Mouse (Mus musculus) cerebellum, postnatal 4 days (tissue): ENCODE data around the gene Hmcn2.
A peak's percentile ranks its signal among the peaks of the same experiment; 100 is the strongest.

Experiments
- DNase-seq, 2 experiments: peaks; one replicate each; pipeline ENCODE4 v3.0.0; 2022; ENCODE audit warnings: low spot score in 2 of 2, mixed read lengths in 1 of 2

Hmcn2 gene

DNA sequence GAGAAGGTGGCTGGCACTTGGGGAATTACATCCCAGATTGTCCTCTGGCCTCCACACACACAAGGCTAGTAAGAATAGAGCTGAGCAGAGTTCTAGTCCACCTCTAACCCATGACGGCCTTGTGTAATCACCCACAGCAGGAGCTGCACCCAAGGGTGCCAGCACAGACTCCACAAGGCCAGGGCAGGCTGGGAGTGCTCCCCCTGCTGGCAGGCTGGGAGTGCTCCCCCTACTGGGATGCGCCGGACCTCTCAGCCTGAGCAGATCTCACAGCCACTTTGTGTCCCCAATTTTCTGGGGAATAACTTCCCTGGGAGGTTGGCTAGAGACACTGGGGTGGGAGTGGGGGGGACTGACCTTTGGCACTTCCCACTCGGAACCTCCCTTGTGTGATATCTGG is 68.7 kb downstream of the Hmcn2 start:
- peak in 1 of 2 experiments; percentile 25 for DNase-seq

DNA sequence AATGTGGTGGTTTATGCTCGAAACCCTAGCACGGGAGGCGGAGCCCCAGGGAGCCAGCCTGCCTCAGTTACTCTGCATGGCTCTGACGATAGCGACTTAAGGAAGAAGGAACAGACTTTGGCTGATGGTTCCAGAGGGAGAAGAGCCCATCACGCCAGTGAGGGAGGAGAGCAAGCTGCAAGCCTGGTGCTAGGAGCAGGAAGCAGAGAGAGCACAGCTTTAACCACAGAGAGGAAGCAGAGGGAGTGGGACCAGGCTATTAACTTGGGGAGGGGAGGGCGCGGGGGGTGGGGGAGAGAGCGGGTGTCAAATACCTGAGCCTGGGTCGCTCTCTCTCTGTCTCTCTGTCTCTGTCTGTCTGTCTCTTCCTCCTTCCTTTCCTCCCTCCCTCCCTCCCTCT is 102.8 kb downstream of the Hmcn2 start:
- no peak for DNase-seq

DNA sequence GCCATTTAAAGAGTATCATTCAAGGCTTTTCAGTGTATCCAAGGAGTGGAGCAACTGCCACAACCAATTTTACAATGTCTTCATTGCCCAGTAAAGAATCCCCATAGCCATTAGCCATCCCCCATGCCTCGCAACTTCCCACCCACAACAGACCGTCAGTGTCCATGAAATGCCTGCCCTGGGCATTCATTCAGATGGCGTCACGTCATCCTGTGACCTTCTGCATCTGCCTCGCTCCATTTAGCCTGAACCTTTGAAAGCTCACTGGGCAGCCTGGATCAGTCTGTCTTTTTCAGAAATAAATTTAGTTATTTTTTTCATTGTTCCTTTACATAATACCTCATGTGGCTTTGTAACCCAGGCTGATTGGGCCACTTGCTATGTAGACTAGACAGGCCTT is 103.8 kb downstream of the Hmcn2 start:
- no peak for DNase-seq

DNA sequence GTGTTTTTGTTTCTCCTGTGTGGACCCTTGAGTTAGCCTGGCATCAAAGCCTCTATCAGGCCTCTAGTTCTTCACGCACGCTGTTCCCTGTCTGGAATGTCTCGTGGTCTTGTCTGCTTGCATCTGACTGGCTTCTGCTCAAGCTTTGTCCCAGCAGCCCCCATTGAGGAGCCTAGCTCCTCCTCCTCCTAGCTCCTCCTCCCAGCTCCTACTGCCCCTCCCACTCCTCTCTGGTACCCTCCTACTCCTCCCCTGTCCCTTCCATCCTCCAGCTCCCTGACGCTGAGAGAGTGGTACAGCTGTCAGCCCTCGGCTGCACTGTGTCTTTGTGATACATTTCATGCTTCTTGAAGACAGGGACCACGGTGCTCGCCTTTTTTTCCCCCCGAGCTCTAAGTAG is 104.4 kb downstream of the Hmcn2 start:
- no peak for DNase-seq

- no peak for DNase-seq
Observed at GRCm38 (mm10) chr2:31420914-31421313, 106.7 kb downstream of the Hmcn2 start.

GRCm38 (mm10) chr2:31422576-31422975 is 108.4 kb downstream of the Hmcn2 start:
- no peak for DNase-seq

DNA sequence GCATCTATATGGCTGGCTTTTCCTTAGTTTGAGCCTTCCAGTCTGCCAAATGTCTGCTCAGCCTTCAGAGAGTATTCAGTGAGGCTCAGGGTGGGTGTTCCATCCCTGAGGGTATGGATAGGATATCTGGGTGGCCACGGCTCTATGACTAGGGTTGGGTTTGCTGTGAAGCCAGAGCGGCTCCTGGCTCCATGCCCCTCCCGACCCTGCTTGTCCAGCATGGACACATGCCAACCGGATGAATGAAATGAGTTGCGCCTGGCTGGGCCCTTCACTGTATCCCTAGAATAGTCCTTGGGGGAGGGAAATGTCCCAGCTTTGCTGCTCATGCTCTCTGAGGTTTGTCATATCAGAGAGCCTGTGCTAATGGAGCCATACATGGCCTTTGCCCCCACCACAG is 117.3 kb downstream of the Hmcn2 start:
- DNase-seq, result peak in 1 of 2 experiments; percentile 54

DNA sequence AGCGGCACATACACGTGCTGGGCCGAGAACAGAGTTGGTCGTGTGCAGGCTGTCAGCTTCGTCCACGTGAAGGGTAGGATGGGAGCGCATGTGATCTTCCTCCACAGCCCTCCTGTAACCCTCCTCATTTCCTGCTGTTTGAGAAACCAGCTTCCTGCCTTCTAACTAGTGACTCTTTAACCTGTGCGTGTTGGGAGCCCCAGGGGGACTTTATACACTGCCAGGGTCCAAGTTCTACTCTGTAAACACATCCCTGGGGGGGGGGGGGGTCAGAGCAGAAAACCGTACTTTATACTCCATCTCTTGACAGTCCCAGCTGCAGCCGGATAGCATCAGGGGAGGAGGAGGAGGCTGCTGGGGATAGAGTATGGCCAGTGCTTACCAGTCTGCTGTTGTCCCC is 120.5 kb downstream of the Hmcn2 start:
- DNase-seq, result no peak

GRCm38 (mm10) chr2:31435567-31435966 is 121.4 kb downstream of the Hmcn2 start:
- peak in 1 of 2 experiments; percentile 33 for DNase-seq

DNA sequence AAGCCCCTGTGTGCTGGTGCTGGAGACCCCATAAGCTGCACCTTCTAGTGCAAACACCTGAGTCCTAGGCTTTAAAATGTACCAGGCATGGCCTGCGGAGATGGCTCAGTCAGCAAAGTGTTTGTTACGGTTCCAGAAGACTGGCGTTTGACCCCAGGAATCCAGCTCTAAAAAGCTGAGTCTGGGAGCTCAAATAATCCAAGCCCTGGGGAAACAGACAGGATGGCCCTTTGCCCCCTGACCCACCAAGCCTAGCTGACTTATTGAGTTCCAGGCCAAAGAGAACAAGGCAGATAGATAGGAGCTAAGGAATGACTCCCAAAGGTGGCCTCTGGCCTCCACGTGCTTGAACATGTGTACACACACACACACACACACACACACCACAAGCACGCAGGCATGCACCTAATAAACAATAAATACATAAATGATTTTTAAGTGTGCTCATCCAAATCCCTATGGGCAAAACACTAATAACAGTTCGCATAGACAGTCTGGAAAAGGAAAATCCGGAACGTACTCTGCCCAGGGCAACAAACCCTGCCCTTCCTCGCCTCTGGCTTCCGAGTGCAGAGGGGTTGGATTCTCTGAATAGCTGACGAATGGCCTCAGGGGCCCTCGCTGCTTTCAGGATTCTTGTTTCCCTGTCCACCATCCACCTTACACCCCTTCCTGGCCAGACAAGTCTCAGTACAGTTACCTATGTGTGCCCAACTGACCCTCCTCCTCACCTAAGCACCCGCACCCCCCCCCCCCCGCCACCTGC is 123.4 kb downstream of the Hmcn2 start:
- no peak for DNase-seq

DNA sequence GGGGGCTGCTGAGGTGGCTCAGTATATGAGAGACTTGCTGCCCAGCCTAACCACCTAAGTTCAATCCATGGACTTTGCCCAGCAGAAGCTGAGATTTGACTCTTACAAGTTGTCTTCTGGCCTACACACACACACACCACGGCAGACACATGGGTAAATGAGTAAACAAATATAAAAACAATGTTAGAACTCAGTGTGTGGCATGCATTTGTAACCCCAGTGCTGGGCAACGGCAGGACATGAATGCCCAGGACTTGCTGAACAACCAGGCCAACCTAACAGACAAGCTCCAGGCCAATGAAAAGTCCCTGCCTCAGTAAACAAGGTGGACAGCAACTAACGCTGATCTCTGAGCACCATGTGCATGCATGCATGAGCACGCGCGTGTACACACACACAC is 125.4 kb downstream of the Hmcn2 start:
- no peak for DNase-seq

- DNase-seq, result no peak
Observed at GRCm38 (mm10) chr2:31442480-31443160, 128.4 kb downstream of the Hmcn2 start.

- DNase-seq, result no peak
Observed at GRCm38 (mm10) chr2:31446036-31446435, 131.8 kb downstream of the Hmcn2 start.

DNA sequence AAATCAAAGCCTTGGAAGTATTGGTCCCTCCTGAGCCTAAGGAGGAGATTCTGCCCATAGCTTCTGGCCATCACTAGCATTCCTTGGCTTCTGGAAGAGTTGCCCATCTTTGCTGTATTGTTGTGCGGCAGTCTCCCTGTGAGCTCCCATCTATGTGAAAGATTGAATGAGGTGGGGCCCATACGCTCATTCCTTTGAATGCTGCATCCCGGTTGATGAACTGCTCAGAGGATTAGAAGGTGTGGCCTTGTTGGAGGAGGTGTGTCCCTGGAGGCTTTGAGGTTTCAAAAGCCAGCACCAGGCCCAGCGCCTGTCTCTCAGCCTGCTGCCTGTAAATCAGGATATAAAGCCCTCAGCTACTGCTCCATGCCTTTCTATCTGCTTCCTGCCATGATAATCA is 132.2 kb downstream of the Hmcn2 start:
- DNase-seq, result no peak

- DNase-seq, result no peak
Observed at GRCm38 (mm10) chr2:31447536-31447935, 133.3 kb downstream of the Hmcn2 start.

- DNase-seq, result no peak
Observed at GRCm38 (mm10) chr2:31448756-31449440, 134.7 kb downstream of the Hmcn2 start.

GRCm38 (mm10) chr2:31449441-31449815 is 135.2 kb downstream of the Hmcn2 start:
- peak; percentile 50 to 77 for DNase-seq

GRCm38 (mm10) chr2:31449902-31450301 is 135.7 kb downstream of the Hmcn2 start:
- DNase-seq, result no peak

DNA sequence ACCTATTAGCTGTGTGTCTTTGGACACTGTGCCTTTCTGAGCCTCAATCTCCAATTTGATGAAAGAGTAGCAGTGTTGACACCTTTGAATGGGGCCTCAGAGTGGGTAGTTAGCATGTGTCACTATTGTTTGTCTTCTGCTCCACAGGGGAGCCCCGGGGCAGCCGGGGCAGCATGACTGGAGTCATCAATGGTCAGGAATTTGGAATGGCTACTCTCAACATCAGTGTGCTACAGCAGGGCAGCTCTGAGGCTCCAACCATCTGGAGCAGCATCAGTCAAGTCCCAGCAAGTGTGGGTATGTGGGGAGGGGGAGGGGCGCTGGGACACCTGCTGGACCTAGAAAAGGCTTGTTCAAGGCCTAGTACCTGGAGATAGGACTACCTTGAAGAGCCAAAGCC is 136.4 kb downstream of the Hmcn2 start:
- no peak for DNase-seq

DNA sequence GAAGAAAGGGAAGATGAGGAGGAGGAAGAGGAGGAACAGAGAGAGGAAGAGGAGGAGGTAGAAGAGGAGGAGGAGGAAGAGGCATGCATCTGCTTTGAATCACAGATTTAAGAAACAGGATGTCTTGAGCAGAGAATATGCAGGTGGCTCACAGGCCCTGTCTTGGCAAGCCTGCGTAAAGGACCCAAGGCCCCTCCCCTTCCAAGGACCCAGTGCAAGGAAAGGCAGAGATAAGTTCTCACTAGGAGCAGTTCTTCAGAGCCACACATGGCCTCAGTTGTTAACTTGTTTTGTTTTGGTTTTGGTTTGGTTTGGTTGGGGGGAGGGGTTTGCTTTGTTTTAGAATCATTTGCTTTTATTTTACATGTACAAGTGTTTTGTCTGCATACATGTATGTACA is 137.3 kb downstream of the Hmcn2 start:
- DNase-seq, result no peak

DNA sequence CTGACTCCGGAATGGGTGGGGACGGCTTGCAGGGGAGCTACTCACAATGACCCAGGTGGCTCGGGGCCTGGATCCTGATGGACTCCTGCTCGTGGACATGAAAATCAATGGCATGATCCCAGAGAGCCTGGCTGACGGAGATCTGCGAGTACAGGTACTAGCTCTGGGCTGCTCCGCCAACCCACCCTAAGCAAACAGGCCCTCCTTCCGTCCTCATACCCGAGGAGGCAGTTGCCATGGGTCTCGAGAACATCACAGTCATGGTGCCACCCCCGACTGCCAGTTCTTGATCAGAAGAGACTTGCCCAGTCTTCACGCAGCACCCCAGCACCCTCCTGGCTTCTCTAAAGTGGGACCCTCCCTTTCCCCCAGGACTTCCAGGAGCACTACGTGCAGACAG is 138.8 kb downstream of the Hmcn2 start:
- DNase-seq, result no peak

- no peak for DNase-seq
Observed at GRCm38 (mm10) chr2:31453559-31454177, 139.5 kb downstream of the Hmcn2 start.
